Mouse (Mus musculus) bone marrow macrophage, adult 2 months (primary cell): ENCODE results near the gene Hacl1.

ENCODE experiments used
- CTCF ChIP-seq: IDR thresholded peaks from 2 replicates; pipeline ENCODE4 v1.5.1; 2012; ENCODE audit warnings: low read depth, mild to moderate bottlenecking, low read length, moderate library complexity
- POLR2A ChIP-seq: IDR thresholded peaks from 2 replicates; pipeline ENCODE4 v1.6.1; 2012; ENCODE audit warnings: mild to moderate bottlenecking, low read depth, low read length, borderline replicate concordance

- TF ChIP-seq CTCF (no peak), POLR2A (no peak)
These were observed 12.2 kb upstream of the Hacl1 start for GRCm38 (mm10) chr14:31653101-31653875.
